Mouse (Mus musculus): ENCODE measurements around the gene Tmem54.
A peak's percentile ranks its signal among the peaks of the same experiment; 100 is the strongest.

Tmem54 gene

DNA sequence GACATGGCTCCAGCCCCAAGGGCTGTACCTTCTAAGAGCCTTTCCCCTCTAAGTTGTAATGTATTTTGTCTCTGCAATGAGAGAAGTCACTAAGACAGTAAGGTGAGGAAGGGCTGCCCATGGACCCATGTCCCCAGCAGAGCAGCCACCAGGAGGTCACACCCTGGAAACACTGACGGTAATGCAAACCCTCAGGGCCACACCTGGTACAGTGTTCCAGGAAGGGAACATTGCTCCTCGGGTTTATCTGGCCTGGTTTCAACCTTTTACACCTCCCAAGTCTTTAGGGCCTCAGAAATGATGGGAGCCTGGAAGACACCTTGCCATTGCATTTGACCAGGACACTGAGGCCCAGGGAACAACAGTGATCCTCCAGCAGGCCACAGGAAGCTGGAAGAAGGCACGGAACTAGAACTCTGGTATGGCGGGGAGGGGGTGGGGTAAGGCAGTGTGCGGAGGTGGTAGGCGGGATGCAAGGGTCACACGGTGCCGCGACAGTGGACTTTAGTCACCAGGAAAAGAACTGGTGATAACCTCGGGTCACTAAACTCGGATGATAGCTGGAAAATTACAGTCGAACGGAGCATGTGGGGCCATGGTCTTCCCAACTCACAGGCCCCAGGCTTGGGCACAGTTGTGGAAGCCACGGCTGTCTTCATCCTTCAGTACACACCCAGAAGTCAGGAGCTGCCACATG is 3.1 kb upstream of the Tmem54 start:
- DNase-seq = no peak

DNA sequence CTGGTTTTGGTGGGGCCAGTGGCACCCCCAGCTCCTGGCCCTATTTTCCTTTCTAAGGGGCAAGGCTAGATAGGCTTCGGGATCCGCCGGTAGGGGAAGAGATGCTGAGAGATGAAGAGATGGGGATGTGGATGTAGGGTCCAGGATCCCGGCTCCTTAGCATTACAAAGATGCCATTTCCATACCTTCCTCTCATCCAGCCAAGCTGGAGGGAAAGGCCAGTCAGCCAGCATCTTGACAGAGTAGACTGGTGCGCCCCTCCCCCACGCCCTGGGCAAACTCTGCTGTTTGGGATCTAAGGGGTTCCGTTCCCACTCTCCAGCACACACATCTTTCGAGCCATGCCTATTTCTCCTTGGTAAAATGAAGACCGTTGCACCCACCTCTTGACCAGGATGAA is 725 bp downstream of the Tmem54 start:
- no peak for DNase-seq

DNA sequence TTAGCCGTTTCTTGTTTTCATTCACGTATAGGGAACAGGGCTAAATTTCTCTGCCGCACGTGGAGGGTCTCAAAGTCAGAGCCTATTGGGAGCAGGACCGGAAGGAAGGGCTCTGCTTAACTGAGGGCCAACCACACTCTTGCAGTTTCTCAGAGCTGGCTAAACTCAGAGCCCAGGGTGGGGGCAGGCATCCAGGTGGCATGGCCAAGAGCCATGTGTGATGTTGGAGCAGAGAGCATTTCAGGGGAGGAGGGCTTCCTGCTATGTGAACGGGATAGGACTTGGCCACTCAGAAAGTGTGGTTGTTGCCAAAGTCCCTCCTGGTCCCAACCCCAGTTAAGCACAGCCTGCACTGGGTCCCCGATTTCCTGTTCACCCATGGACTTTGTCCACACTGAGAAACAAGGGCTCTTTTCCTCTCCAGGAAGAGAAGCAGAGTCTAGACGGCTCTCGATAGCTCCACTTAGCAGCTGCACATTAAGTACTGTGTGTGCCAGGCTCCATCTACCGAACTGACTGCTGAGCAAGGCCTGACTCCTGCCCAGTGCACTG is 2.1 kb downstream of the Tmem54 start:
- no peak for DNase-seq

DNA sequence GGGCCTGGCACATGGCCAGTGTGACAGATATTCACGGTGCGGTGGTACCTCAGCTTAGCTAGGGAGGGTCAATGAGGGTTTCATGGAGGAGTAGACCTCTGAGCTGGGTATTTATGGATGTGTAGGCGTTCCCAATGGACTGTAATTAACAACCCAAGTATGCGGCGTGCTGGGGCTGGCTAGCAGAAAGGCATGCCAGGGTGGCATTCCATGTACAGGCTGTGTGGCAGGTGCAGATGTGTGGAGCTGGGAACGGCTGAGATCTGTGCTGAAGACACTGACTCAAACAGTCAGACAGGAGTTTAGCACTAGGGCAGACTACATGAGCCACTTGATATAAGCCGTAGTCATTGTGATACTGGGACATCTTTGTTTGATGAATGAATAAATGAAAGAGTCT is 3.3 kb downstream of the Tmem54 start:
- DNase-seq = no peak

DNA sequence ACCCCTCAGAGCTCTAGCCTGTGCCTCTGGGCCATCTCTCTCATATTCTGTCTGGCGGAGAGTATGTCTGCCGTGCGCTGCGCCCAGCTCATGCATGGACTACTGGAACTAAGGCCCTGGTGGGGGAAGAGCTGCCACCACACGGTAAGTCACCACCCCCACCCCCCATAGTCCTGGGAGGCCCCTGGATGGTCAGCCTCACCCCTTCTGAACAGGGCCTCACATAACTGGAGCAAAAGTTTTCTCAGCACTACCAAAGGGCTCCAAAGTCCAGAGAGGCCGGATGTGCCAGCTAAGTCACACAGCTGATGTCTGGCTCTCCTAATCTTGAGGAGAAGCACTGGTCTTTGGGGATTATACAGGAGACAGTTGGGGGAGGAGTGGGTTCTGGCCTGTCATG is 5.5 kb downstream of the Tmem54 start:
- DNase-seq = no peak

DNA sequence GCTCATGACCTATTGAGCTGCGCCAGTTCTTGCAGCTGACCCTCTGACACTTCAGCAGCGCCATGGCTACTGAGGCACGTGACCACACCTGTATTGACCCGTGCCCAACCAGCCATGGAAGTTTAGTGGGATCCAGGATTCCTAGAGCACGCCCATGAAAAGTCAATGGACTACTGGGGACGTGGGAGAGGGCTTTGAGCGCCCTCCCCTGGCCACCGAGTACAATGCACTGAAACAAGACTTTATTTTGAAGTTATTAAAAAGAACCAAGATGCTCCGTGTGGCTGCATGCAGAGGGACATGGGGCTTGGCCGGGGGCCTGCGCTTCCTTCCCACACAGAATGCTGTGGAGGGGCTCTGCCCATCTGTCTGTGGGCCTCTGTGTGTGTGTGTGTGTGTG is 6.0 kb downstream of the Tmem54 start:
- DNase-seq = no peak

DNA sequence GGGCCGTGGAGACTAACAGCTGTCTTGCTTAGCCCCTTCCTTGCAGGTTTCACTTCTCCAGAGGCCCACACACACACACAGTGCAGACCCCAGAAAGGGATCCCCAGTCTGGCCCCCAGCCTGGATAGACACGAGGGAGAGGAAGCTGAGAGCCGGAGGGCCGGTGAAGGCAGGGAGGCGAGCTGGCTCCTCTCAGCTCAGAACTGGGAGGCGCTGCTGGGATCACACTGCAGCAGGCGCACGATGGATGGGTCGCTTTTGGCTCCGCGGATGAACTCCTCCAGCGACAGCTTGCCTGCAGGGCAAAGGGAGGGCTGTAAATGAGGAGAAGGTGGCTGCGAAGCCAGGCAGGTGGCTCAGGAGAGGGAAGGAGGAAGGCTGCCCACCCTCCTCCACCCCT is 6.9 kb downstream of the Tmem54 start:
- DNase-seq = no peak

DNA sequence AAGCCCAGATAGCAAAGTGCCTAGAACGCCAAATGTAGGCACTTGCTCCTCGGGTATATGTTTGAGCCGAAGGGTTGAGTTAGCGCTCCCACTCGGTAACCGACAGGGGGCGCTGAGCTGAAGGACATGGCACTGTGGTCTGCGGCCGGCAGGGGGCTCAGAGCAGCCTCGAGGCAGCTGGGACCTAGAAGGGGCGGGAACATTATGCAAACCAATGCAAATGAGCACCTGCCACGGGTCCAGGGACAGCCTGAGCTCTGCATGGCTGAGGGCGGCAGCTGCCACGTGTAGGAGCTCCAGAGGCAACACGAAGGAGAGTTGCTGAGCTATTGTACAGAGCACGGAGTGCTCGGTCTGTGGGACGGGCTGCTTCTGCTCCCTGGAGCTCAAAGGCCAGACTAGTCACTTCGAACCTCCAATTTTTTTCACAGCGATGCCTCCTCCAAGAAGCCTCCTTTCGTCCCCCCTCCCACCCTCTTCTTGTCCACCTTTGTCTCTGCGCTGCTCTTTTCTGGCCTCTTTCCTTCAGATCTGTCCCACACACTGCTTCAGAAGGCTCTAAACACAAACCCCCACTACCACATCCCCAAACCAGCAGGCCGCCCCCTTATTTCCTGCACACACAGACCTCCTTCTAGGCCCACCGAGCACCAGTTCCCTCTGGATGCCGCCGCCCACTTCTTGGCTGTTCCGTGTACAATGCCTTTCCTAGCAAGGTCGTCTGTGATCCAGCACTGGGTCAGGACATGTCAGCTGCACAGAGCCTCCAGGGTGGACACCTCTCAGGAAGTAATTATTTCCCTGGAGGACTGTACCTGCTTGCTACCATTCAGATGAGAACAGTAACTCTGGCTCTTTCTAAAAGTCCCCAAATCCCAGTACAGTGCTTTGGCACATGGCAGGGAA is 8.0 kb downstream of the Tmem54 start:
- DNase-seq = peak; percentile 65

DNA sequence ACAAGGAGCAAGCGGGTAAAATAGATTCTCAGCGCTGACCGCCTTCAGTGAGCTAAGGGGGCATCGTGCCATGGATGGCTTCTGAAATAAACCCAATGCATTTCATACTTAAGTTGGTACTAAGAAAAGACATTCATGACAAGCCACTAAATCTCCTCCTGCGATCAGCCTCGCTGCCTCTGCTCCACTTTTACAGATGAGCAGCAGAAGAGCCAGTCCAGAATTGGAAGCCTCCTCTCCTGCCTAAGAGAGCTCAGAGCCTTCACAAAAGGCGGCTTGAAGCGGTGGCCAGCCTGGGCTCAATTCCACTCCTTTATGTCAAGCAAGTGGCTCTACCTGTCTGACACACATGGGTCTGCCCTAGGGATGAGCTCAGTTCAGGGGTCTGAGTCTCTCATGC is 11.4 kb downstream of the Tmem54 start:
- no peak for DNase-seq

DNA sequence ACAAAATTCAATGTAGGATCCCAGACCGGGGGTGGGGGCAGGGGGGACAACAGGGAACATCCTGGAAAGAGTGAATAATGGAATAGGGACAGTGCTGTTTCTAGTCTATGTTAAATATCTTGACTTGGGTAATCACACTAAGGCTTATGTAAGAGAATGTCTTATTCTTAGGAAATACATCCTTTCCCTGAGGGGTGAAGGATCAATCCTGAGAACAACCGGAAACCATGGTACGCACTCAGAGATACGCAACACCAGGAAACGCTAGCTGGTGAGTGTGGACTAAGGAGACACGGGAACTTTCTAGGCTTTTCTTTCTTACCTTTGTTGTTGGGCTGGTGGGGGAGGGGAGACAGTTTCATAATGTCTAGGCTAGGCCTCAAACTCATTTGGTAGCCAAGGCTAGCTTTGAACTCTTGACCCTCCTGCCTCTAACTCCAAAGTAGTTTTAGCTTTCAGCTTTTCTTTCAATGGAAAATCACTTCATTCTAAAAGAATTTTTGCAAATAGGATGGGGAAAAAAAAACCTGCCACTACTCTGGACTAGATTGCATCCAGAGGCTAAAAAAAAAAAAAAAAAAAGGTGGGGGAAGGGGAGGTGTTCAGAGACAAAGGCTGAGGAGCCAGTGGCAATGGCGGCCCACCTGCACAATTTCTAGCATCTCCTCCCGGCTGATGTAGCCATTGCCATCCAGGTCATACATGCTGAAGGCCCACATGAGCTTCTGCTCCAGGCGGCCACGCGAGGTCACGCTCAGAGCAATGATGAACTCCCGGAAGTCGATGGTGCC is 12.6 kb downstream of the Tmem54 start:
- DNase-seq = no peak

DNA sequence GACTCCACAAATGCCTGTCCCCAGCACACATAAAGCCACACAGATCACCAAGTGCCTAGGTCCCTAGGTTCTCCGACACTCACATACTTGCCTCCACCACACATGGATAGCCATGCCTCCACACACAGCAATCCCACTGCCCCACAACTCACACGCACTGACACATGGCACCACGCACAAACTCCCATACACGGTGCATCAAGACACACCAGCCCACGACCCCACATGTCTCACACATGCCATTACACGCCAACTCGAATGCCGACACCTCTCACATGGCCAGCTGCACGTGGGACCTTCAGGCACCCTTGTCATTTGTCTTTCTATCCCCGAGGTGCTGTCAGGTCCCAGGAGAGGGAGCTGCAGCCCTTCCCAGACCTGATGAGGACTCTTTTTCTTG is 14.4 kb downstream of the Tmem54 start:
- no peak for DNase-seq

DNA sequence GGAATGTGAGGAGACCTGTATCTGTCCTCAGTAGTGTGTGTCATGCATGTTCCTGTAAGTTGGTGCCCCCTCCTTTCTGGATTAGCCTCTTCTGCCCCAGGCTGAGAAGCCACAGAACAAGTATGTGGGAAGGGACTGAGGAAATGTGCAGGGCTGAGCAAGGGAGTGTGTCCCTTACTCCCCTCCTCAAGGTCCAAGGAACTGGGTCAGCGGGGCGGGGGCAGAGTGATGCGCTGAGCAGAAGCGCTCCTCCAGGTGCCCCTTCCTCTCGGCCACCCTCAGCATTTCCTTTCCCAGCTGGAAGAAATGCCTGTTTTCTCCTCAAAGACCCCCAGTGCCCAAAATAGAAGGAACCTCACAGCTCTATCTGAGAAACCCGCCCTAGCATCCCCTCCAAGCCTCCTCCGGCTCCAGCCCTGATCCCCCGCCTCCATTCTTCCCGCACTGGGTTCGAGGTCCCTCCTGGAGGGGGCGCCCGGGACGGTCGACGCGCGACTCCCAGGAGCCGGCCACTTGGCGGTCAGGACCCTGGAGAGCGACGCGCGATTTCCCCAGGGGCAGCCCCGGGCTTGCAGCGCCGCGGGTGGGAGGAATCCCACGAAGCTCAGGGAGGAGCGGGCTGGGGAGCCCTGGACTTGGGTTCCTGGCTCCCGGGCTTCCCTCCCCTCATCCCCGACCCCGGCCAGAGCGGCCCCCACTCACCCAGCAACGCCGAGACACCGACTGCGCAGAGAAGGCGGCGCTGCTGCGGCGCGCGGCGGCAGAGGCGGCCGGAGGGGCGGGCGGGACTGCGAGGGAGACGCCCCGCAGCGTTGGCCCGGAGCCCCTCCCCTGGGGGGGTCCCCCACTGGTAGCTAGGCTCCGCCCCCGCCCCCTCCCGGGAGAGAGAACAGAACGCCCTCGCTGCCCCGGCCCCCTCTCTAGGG is 15.4 kb downstream of the Tmem54 start:
- DNase-seq = peak; percentile 42

DNA sequence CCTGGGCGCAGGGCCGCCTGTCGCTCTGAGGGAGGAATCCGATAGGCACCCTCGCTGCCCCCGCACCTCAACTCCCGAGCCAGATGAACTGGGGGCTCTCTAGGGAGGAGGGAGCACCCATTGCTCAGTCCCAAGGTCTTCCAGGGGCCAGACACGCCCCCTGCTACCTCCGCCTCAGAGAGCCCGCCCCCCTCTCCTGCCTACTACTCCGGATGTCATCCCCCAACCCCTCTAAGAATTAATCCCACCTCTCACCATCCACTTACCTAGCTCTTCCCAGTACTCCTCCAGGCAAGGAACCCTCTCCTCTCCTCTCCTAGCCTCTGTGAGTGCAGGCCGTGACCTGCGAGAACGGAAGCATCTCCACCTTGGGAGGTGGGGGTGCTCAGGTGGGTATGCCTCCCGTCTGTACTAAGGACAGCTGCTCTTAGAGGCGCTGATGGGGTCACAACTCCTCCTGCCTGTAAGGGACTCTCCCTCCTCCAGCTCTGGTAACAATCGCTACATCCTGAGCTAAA is 16.3 kb downstream of the Tmem54 start, which contains the start of gene Hpca:
Hpca (minus strand) TSS at position 468 of the 518 bp plus-strand sequence.
- DNase-seq = no peak

DNA sequence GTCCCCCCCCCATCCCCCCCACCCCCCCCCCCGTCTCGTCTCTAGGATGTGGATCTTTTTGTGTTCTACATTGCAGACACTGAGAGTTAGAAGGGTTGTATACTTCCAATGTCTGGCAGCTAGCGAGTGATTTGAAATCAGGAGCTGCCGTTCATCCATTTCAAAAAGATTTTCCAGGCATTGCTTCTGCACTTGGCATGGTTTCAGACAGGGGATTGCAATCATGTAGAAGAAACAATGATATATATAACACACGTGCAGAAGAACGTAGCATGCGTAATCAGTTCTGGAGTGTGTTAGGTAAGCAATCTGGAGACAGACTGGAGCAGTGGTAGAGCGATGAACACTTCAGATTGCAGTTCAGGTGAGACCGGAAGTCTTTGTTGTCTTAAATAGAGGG is 16.8 kb downstream of the Tmem54 start:
- no peak for DNase-seq

DNA sequence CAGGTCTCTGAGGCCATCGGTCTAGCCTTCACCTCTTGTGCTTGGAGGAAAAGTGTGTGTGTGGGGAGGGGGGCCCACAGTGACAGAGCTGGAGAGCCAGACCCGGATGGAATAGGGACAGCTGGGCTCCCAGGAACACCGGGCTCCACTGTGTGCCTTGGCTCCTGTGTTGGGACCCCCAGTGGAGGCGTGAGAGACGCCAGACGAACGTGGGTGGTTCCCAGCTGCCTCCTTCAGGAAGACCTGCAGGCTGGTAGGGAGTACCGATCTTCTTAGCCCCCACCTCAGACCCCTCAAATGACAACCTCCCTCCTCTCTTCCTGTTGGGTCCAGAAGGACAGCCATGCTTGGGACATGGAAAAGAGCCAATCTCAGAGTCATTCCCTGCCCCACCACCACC is 17.4 kb downstream of the Tmem54 start:
- no peak for DNase-seq

DNA sequence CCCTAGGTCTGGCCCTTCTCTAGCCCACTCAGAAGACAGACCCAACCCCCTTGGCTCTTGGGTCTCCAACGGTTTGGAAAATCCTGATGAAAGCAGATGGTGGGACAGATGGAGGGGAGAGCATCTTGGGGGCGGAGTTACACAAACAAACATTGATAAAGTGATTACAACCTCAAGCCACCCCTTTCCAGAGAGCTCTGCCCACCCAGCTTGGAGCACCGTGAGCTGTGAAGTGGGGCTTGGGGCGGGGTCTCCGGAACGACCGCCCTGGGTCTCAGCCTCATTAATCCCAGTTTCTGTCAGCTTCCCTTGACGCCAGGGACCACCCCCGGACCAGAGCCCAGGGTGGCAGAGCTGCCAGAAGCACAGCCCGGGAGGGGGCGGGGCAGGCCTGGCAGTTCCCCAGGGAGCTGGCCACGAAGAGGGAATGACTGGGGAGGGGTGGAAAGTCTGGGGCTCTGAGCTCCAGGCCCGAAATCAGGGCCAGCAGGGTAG is 19.4 kb downstream of the Tmem54 start:
- no peak for DNase-seq

DNA sequence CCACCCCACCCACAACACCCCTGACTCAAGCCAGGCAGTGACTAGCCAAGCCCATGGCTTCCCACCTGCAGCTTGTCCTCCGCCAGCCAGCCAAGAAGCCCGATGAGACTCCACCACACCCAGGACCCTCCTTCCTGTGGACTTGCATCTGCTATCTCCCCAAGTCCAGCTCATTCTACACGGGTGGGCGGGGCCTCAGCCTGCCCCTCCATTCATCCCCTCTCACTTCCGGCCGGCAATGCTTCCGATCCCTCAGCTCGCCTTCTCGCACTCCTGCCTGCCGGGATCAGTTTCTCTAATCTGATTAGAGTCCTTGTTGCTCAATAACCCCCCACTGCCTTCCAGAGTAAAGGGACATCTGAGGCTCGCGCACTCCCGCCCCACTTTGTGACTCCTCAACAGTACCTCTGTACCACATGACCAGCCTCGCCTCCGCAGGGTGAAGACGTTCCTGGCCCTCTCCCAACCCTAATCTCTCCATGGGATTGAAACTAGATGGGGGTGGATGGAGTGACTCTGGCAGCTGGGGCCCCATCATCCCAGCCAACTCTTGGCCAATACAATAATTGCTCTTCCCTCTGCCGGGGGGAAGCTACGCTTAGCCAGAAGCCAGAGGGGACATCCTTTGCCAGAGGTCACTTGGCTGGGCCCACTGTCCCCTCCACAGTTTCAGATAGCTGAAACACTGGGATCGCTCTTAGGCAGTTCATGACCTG is 20.5 kb downstream of the Tmem54 start:
- DNase-seq = no peak

DNA sequence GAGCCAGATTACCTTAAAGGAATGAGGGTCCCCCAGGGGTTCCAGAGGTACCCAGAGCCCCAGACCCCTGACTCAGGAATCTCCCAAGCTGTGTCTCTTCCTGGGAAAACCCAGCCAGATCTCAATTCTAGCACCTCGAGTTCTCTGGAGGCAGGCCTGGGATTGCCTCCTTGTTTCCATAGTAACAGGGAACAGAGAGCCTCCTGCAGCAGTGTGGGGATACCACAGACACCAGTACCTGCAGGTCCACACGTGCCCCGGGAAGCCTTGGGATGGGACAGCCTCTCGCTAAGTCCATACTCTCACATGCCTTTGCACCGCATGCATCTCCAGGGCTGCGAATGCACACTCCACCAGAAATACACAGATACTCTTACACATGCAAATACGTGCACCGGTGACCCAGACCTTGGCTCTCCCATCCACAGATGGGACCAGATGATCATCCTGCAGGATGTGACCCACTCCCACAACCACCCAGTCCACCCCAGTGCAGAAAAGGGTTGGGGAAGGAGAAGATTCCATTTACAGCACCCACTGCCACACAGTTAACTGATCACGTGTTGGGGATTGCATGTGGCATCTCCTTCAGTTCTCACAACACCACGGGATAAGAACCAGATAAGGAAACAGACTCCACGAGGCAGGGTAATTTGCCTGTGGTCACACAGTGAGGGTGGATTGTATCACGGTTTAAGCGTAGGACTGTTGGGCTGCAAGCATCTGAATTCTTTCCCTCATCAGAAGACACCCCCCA is 23.4 kb downstream of the Tmem54 start:
- no peak for DNase-seq

DNA sequence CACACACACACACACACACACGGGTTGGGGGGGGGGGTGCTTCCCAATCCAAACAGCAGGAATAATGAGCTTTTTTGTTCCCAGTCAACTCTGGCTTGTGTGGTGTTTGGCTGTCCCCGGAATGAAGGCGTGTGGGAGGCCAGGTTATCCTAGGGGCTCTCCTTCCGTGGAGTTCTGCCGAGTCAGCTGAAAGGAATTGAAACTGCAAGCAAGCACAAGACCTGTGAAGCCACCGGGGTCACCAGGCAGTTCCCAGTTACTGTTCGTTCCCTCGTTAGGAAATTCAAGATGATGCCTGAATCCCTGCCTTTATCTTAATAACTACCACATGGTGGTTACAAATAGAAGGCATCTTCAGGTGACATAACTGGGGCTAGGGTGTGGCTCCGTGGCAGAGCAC is 24.0 kb downstream of the Tmem54 start:
- DNase-seq = no peak

DNA sequence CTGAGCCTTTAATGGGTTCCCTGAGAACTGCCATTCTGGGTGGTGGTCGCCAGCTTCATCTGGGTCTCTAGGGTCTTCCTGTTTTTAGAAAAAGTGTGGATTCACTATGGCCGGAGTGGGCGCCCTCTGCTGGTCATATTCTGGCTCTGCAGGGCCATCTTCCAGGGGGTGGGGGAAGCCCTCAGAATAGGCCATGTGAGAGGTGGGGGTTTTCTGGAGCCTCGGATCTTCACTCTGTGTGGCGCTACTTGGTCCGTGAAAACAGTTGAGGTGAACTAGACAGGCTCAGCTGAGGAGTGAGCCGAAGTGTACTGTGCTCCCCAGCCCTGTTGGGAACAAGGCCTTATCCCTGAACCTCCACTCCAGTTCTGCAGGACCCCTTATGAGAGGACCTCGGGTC is 24.8 kb downstream of the Tmem54 start:
- peak; percentile 30 for DNase-seq

Measured in kidney, adult 9 months (tissue).